13 mouse cellular contexts compared by ENCODE assay signal in genomic region chr1:52270354-52270753, GRCm38 (mm10). TPM values are rescaled to one million over a fixed set of nuclear protein-coding genes. Genes with fewer than 3 reads are reported as not detected.
DNase-seq lines count a peak whose midpoint lies in the region; ATAC-seq lines count a peak whose summit lies in the region.
"Had no signal": no experiment of that assay in that cellular context is flagged by ENCODE, and none has a peak within 500 bp of the region (broad histone marks: within the 10 kb centered on the region; RNA-seq: fewer than 3 reads in every experiment).

No protein-coding gene starts in this region.

- no peak overlapping the region for H3K9ac ChIP-seq in midbrain, embryonic 16.5 days (ENCODE audit: low read depth, low read length)
- H3K9ac ChIP-seq: heart, embryonic 13.5 days; limb, embryonic 15.5 days; midbrain, embryonic 13.5 days had no signal

- no peak overlapping the region for H3K27ac ChIP-seq in midbrain, embryonic 16.5 days (ENCODE audit: low read length)
- H3K27ac ChIP-seq: forebrain, embryonic 10.5 days; heart, embryonic 13.5 days; limb, embryonic 15.5 days; midbrain, embryonic 13.5 days had no signal

- no peak for DNase-seq in frontal cortex, postnatal 10 days (ENCODE audit: low spot score in 2 of 2)
- DNase-seq in R1 (ENCODE audit: low read depth, low spot score) = peak; percentile 13
- DNase-seq in cerebellum, adult 9-11 months = peak; percentile 79
- DNase-seq in kidney, postnatal 4 days = peak; percentile 45 to 57
- no peak for DNase-seq in natural killer cell, adult 2 months (ENCODE audit: low spot score in 2 of 2)

- H3K4me3 ChIP-seq in midbrain, embryonic 16.5 days (ENCODE audit: low read depth, low read length) = no peak overlapping the region
- H3K4me3 ChIP-seq: forebrain, embryonic 10.5 days; heart, embryonic 13.5 days; limb, embryonic 15.5 days; midbrain, embryonic 13.5 days had no signal

- H3K36me3 ChIP-seq in midbrain, embryonic 16.5 days (ENCODE audit: control insufficient read depth, insufficient read depth, low read length) = no peaks in the 10 kb centered on the region
- H3K36me3 ChIP-seq: forebrain, embryonic 10.5 days; heart, embryonic 13.5 days; limb, embryonic 15.5 days; midbrain, embryonic 13.5 days had no signal

- H3K4me1 ChIP-seq in midbrain, embryonic 16.5 days (ENCODE audit: control insufficient read depth, insufficient read depth, low read length) = no peaks in the 10 kb centered on the region
- H3K4me1 ChIP-seq: forebrain, embryonic 10.5 days; limb, embryonic 15.5 days; midbrain, embryonic 13.5 days had no signal

- no peaks in the 10 kb centered on the region for H3K27me3 ChIP-seq in midbrain, embryonic 16.5 days (ENCODE audit: control insufficient read depth, insufficient read depth, low read depth, low read length)
- H3K27me3 ChIP-seq: heart, embryonic 13.5 days; limb, embryonic 15.5 days; midbrain, embryonic 13.5 days had no signal

- no peaks in the 10 kb centered on the region for H3K9me3 ChIP-seq in midbrain, embryonic 16.5 days (replicated peaks; ENCODE audit: control insufficient read depth, low read length, poor library complexity, severe bottlenecking)
- H3K9me3 ChIP-seq: forebrain, embryonic 10.5 days; heart, embryonic 13.5 days; limb, embryonic 15.5 days; midbrain, embryonic 13.5 days had no signal

- no peak overlapping the region for H3K4me2 ChIP-seq in midbrain, embryonic 16.5 days (ENCODE audit: low read length)
- H3K4me2 ChIP-seq: heart, embryonic 13.5 days; limb, embryonic 15.5 days; midbrain, embryonic 13.5 days had no signal

- ATAC-seq in frontal cortex, adult (ENCODE audit: low TSS enrichment) = peak; percentile 44
- ATAC-seq in erythroblast, adult 5-6 weeks (replicated peaks; ENCODE audit: low FRiP score, poor library complexity, severe bottlenecking) = no peak
- ATAC-seq in midbrain, embryonic 16.5 days = no peak
- ATAC-seq: intestine, postnatal 0 days; midbrain, embryonic 13.5 days had no signal

- WGBS in midbrain, embryonic 16.5 days = 86% methylated on average over 9 of the region's 9 CpGs

RNA-seq across cellular contexts. Expression of gene Gls, which starts 37.3 kb away (rescaled TPM):
- 34.4 and 53.7 TPM in 2 replicates for total RNA-seq in erythroblast, adult 5-6 weeks (2015; ENCODE audit: low replicate concordance)
- total RNA-seq in erythroblast, adult 5-6 weeks (2017; ENCODE audit: low replicate concordance) = 75.8 and 96.0 TPM in 2 replicates
- polyA plus RNA-seq in midbrain, embryonic 16.5 days (2015; fragmentation: Nextera tagmentation; extraction: Ambion mirVana) = 35.0 and 36.9 TPM in 2 replicates

Comparison
In these comparisons a context has a peak if more than half of its experiments do, and no peak if none do; other contexts are left out.
1. DNase-seq: peak in R1 (single experiment), cerebellum, adult 9-11 months (single experiment) and kidney, postnatal 4 days (2 of 2); none in frontal cortex, postnatal 10 days (0 of 2) and natural killer cell, adult 2 months (0 of 2).